Mouse (Mus musculus) inflammation-experienced regulatory T-cells, adult 6 months (primary cell): Measurements from ENCODE around the gene Myo10. TPM values are rescaled to one million over a fixed set of nuclear protein-coding genes. Genes with fewer than 3 reads are reported as not detected.

Experiments
- ATAC-seq: one replicate; pipeline ENCODE4 v1.8.0; 2017
- polyA plus RNA-seq, 3 experiments: library from polyadenylated mRNA; unstranded; fragments of 100-300 nt; shearing (Covaris generic); gene quantifications; one replicate each; pipeline ENCODE4 v1.2.1; 2017

Myo10 gene
- polyA plus RNA-seq, 3 experiments from 2014 or later, result 0.55 to 0.98 (median 0.91) TPM

- no peak for ATAC-seq
These were observed 106.2 kb downstream of the Myo10 start for GRCm38 (mm10) chr15:25728501-25728900.

GRCm38 (mm10) chr15:25731053-25731452 is 108.7 kb downstream of the Myo10 start:
- no peak for ATAC-seq

- no peak for ATAC-seq
These were observed 110.6 kb downstream of the Myo10 start for GRCm38 (mm10) chr15:25732758-25733428.

- no peak for ATAC-seq
These were observed 111.6 kb downstream of the Myo10 start for GRCm38 (mm10) chr15:25733739-25734430.

GRCm38 (mm10) chr15:25736531-25736930 is 114.2 kb downstream of the Myo10 start:
- no peak for ATAC-seq

- peak; percentile 85 for ATAC-seq
These were observed 117.9 kb downstream of the Myo10 start for GRCm38 (mm10) chr15:25740271-25740670.

GRCm38 (mm10) chr15:25742196-25742595 is 119.9 kb downstream of the Myo10 start:
- ATAC-seq, result no peak

GRCm38 (mm10) chr15:25751510-25751909 is 129.2 kb downstream of the Myo10 start:
- ATAC-seq, result no peak

GRCm38 (mm10) chr15:25752597-25752996 is 130.3 kb downstream of the Myo10 start:
- no peak for ATAC-seq

- no peak for ATAC-seq
These were observed 130.7 kb downstream of the Myo10 start for GRCm38 (mm10) chr15:25753003-25753402.

GRCm38 (mm10) chr15:25753878-25754277 is 131.6 kb downstream of the Myo10 start:
- ATAC-seq, result no peak

GRCm38 (mm10) chr15:25754342-25754951 is 132.1 kb downstream of the Myo10 start:
- no peak for ATAC-seq

GRCm38 (mm10) chr15:25755536-25755935 is 133.2 kb downstream of the Myo10 start:
- ATAC-seq, result no peak

- no peak for ATAC-seq
These were observed 133.7 kb downstream of the Myo10 start for GRCm38 (mm10) chr15:25756072-25756471.

- no peak for ATAC-seq
These were observed 135.7 kb downstream of the Myo10 start for GRCm38 (mm10) chr15:25758037-25758436.

- ATAC-seq, result no peak
These were observed 136.3 kb downstream of the Myo10 start for GRCm38 (mm10) chr15:25758500-25759086.

- ATAC-seq, result no peak
These were observed 138.0 kb downstream of the Myo10 start for GRCm38 (mm10) chr15:25760304-25760703.

GRCm38 (mm10) chr15:25761049-25761448 is 138.7 kb downstream of the Myo10 start:
- ATAC-seq, result no peak

- ATAC-seq, result no peak
These were observed 139.5 kb downstream of the Myo10 start for GRCm38 (mm10) chr15:25761800-25762211.

GRCm38 (mm10) chr15:25762306-25762705 is 140.0 kb downstream of the Myo10 start:
- ATAC-seq, result no peak

GRCm38 (mm10) chr15:25763106-25763505 is 140.8 kb downstream of the Myo10 start:
- ATAC-seq, result no peak

GRCm38 (mm10) chr15:25764653-25765352 is 142.5 kb downstream of the Myo10 start:
- no peak for ATAC-seq

GRCm38 (mm10) chr15:25767777-25768176 is 145.5 kb downstream of the Myo10 start:
- ATAC-seq, result no peak
